Mouse (Mus musculus) thymus, postnatal 25 days (tissue): ENCODE measurements around the gene Hoxa10.

Source experiments
- DNase-seq: peaks from one replicate; pipeline ENCODE4 v3.0.0; 2022

Gene Hoxa10

GRCm38 (mm10) chr6:52203121-52203370, 37.6 kb downstream of the Hoxa10 start:
- no peak for DNase-seq

- no peak for DNase-seq
These were observed 38.1 kb downstream of the Hoxa10 start for GRCm38 (mm10) chr6:52202362-52203120.

- DNase-seq = no peak
These were observed 39.4 kb downstream of the Hoxa10 start for GRCm38 (mm10) chr6:52201269-52201668.

- no peak for DNase-seq
These were observed 39.9 kb downstream of the Hoxa10 start for GRCm38 (mm10) chr6:52200751-52201250.

GRCm38 (mm10) chr6:52200073-52200750, 40.4 kb downstream of the Hoxa10 start:
- DNase-seq = no peak

GRCm38 (mm10) chr6:52197271-52197670, 43.4 kb downstream of the Hoxa10 start:
- no peak for DNase-seq

GRCm38 (mm10) chr6:52196811-52197210, 43.8 kb downstream of the Hoxa10 start:
- no peak for DNase-seq

- DNase-seq = no peak
These were observed 46.0 kb downstream of the Hoxa10 start for GRCm38 (mm10) chr6:52194690-52195089.

GRCm38 (mm10) chr6:52191860-52192550, 48.6 kb downstream of the Hoxa10 start:
- peak; percentile 88 for DNase-seq

- DNase-seq = peak; percentile 30
These were observed 49.5 kb downstream of the Hoxa10 start, which contains the start of gene Hoxa4 for GRCm38 (mm10) chr6:52190906-52191810. Hoxa4 (minus strand) TSS chr6:52191753.

GRCm38 (mm10) chr6:52190410-52190809, 50.2 kb downstream of the Hoxa10 start:
- DNase-seq = no peak

GRCm38 (mm10) chr6:52189909-52190308, 50.7 kb downstream of the Hoxa10 start:
- no peak for DNase-seq

GRCm38 (mm10) chr6:52189172-52189591, 51.5 kb downstream of the Hoxa10 start:
- no peak for DNase-seq

- no peak for DNase-seq
These were observed 54.2 kb downstream of the Hoxa10 start for GRCm38 (mm10) chr6:52186500-52186899.

- DNase-seq = no peak
These were observed 54.8 kb downstream of the Hoxa10 start for GRCm38 (mm10) chr6:52185834-52186233.

- DNase-seq = no peak
These were observed 55.4 kb downstream of the Hoxa10 start for GRCm38 (mm10) chr6:52185222-52185621.

- no peak for DNase-seq
These were observed 56.0 kb downstream of the Hoxa10 start for GRCm38 (mm10) chr6:52184668-52185067.

- no peak for DNase-seq
These were observed 57.2 kb downstream of the Hoxa10 start for GRCm38 (mm10) chr6:52183311-52184080.

- DNase-seq = no peak
These were observed 57.9 kb downstream of the Hoxa10 start for GRCm38 (mm10) chr6:52182793-52183192.

GRCm38 (mm10) chr6:52182030-52182429, 58.6 kb downstream of the Hoxa10 start:
- no peak for DNase-seq
